Mouse (Mus musculus) stomach, postnatal 0 days (tissue): ENCODE measurements around the gene Sparc.

Experiments used
- CTCF ChIP-seq: IDR thresholded peaks from 2 replicates; pipeline ENCODE4 v1.5.1; 2016; ENCODE audit warnings: antibody characterized with exemption, low read depth, mild to moderate bottlenecking, moderate library complexity
- EP300 ChIP-seq: optimal IDR thresholded peaks from 2 replicates; pipeline ENCODE3; 2016; ENCODE audit warnings: antibody characterized with exemption

- TF ChIP-seq CTCF (no peak), EP300 (no peak)
These were observed 48.5 kb upstream of the Sparc start for GRCm38 (mm10) chr11:55471467-55471866.
